Mouse (Mus musculus) hindbrain, embryonic 11.5 days (tissue): ENCODE data around the gene Arid5b. TPM values are rescaled to one million over a fixed set of nuclear protein-coding genes. Genes with fewer than 3 reads are reported as not detected.

Experiments
- ATAC-seq: fragments of 200-750 bp; cut with Nextera tagmentation; 2 replicates; pipeline ENCODE4 v1.8.0; 2017; ENCODE audit warnings: mild to moderate bottlenecking, moderate TSS enrichment, moderate library complexity; ENCODE audit not compliant: low FRiP score
- DNase-seq: peaks from one replicate; pipeline ENCODE4 v3.0.0-alpha.2; 2015; ENCODE audit warnings: low spot score
- H3K27ac ChIP-seq: fragments of 300-500 bp; sonication (generic); 2 replicates; pipeline ENCODE4 v1.5.1; 2014; ENCODE audit warnings: mild to moderate bottlenecking, low read depth, low read length
- H3K27me3 ChIP-seq: fragments of 300-500 bp; sonication (generic); 2 replicates; pipeline ENCODE4 v1.6.1; 2014; ENCODE audit warnings: mild to moderate bottlenecking, low read length, moderate library complexity, mixed read lengths; ENCODE audit not compliant: control insufficient read depth, insufficient read depth
- H3K36me3 ChIP-seq: fragments of 300-500 bp; sonication (generic); 2 replicates; pipeline ENCODE4 v1.6.1; 2014; ENCODE audit warnings: mild to moderate bottlenecking, low read length, moderate library complexity, mixed read lengths; ENCODE audit not compliant: control insufficient read depth, insufficient read depth
- H3K4me1 ChIP-seq: fragments of 300-500 bp; sonication (generic); replicated peaks from 2 replicates; pipeline ENCODE4 v1.6.1; 2014; ENCODE audit warnings: low read length, mixed read lengths; ENCODE audit not compliant: control insufficient read depth, insufficient read depth
- H3K4me2 ChIP-seq: fragments of 300-500 bp; sonication (generic); replicated peaks from 2 replicates; pipeline ENCODE4 v1.6.1; 2014; ENCODE audit warnings: mild to moderate bottlenecking, low read depth, low read length
- H3K4me3 ChIP-seq: fragments of 300-500 bp; sonication (generic); 2 replicates; pipeline ENCODE4 v1.5.1; 2014; ENCODE audit warnings: low read depth, low read length
- H3K9ac ChIP-seq: fragments of 300-500 bp; sonication (generic); 2 replicates; pipeline ENCODE4 v1.6.1; 2014; ENCODE audit warnings: low read depth, low read length
- H3K9me3 ChIP-seq: fragments of 300-500 bp; sonication (generic); 2 replicates; pipeline ENCODE4 v1.6.1; 2016; ENCODE audit warnings: low read length; ENCODE audit not compliant: control insufficient read depth
- WGBS: fragments of 180-500 bp; shearing (Covaris S2); extraction: QIAGEN DNeasy Blood & Tissue Kit; methylation state at CpG from one replicate; pipeline ENCODE4 v1.1.7; 2014; 5-methylcytosine and 5-hydroxymethylcytosine counted together
- polyA plus RNA-seq: library from polyadenylated mRNA; unstranded; fragments of >200 nt; fragmentation: Nextera tagmentation; extraction: Ambion mirVana; gene quantifications from 2 replicates; pipeline ENCODE4 v1.2.1, GENCODE M21; 2014

Arid5b gene
- polyA plus RNA-seq, 1 experiment from 2014 or later: 23.3 TPM

DNA sequence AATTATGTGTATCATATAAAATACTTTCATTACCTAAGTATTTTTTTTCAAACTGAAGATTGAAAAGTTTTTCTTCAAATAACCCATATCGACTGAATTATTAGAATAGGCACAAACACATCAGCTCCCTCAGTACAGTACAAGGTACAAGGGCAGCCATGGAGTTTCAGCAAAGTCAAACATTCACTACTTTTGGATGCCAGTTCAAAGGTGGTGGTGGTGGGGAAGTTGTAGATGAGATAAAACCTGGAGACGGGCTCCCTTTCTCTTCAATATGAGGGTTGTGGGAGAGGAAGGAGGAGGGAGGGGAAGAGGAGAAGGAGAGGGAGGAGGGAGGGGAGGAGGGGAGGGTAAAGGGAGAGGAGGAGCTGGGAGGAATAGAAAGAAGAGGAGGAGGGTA is 67.0 kb downstream of the Arid5b start:
- WGBS: 59% methylated on average over 2 of the region's 2 CpGs
- no peak for DNase-seq
- ATAC-seq: no peak
- H3K4me1 ChIP-seq: no peaks in the 10 kb centered on the region
- peaks cover 2% of the 10 kb centered on the region; the same call in 1 of the 2 replicates for H3K9me3 ChIP-seq
- no peak overlapping the region for H3K4me2 ChIP-seq
- H3K4me3 ChIP-seq: no peak overlapping the region
- no peaks in the 10 kb centered on the region for H3K27me3 ChIP-seq
- H3K27ac ChIP-seq: no peak overlapping the region
- H3K9ac ChIP-seq: no peak overlapping the region
- H3K36me3 ChIP-seq: no peaks in the 10 kb centered on the region

DNA sequence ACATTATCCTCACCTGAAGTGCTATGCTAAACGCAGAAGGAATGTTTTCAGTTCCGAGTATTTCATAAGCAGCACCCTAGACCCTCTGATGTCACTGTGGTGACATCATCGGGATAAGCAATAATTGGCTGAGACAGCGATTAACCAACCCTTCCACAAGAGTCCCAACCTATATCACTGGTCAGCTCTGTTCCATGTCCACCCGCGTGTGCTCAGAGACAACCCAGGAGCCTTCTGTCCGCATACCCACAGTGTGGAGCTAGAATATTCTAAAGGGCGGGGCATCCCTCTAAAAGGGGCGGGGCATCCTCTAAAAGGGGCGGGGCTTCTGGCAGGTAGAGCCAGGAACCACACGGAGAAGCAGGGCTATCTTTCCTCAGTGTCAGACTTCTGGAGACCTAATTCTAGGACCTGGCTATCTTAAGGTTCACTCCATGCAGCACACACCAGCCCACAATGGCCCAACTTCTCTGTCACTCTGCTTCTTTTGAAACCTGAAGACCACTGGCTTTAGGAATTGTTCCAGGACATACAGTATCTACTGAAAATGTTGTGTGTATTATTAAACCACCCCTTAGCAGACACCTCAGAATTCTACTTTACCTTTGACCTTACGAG is 68.4 kb downstream of the Arid5b start:
- DNase-seq (no peak), ATAC-seq (no peak)
- Histone ChIP-seq H3K9me3 (no peaks in the 10 kb centered on the region), H3K9ac (no peak overlapping the region), H3K27ac (no peak overlapping the region), H3K36me3 (no peaks in the 10 kb centered on the region), H3K27me3 (no peaks in the 10 kb centered on the region), H3K4me3 (no peak overlapping the region), H3K4me1 (no peaks in the 10 kb centered on the region), H3K4me2 (no peak overlapping the region)
- WGBS: 90% methylated on average over 12 of the region's 12 CpGs

- Histone ChIP-seq H3K9me3 (no peaks in the 10 kb centered on the region), H3K4me3 (no peak overlapping the region), H3K27ac (no peak overlapping the region), H3K36me3 (no peaks in the 10 kb centered on the region), H3K9ac (no peak overlapping the region), H3K4me1 (no peaks in the 10 kb centered on the region), H3K4me2 (no peak overlapping the region), H3K27me3 (no peaks in the 10 kb centered on the region)
- no peak for ATAC-seq
- WGBS: 64% methylated on average over 5 of the region's 5 CpGs
- DNase-seq: peak; percentile 19
Measured at GRCm38 (mm10) chr10:68208670-68209065, 69.9 kb downstream of the Arid5b start.

- ATAC-seq: peak; percentile 74
- 44% methylated on average over 20 of the region's 20 CpGs for WGBS
- Histone ChIP-seq H3K4me1 (no peaks in the 10 kb centered on the region), H3K9ac (no peak overlapping the region), H3K36me3 (no peaks in the 10 kb centered on the region), H3K9me3 (no peaks in the 10 kb centered on the region), H3K27ac (0 out of 2 replicates have a peak overlapping the region, but pooled peaks have one; percentile 24), H3K4me3 (no peak overlapping the region), H3K4me2 (no peak overlapping the region), H3K27me3 (no peaks in the 10 kb centered on the region)
- peak; percentile 63 for DNase-seq
Measured at GRCm38 (mm10) chr10:68207803-68208669, 70.5 kb downstream of the Arid5b start.

GRCm38 (mm10) chr10:68204391-68204790 is 74.1 kb downstream of the Arid5b start:
- H3K4me2 ChIP-seq: no peak overlapping the region
- H3K36me3 ChIP-seq: no peaks in the 10 kb centered on the region
- no peaks in the 10 kb centered on the region for H3K4me1 ChIP-seq
- DNase-seq: no peak
- no peak overlapping the region for H3K4me3 ChIP-seq
- no peaks in the 10 kb centered on the region for H3K9me3 ChIP-seq
- WGBS: 86% methylated on average over 6 of the region's 6 CpGs
- ATAC-seq: no peak
- H3K27me3 ChIP-seq: no peaks in the 10 kb centered on the region
- H3K27ac ChIP-seq: no peak overlapping the region
- H3K9ac ChIP-seq: no peak overlapping the region

- Histone ChIP-seq H3K9ac (no peak overlapping the region), H3K36me3 (no peaks in the 10 kb centered on the region), H3K4me2 (no peak overlapping the region), H3K27ac (no peak overlapping the region), H3K4me1 (no peaks in the 10 kb centered on the region), H3K9me3 (no peaks in the 10 kb centered on the region), H3K27me3 (no peaks in the 10 kb centered on the region), H3K4me3 (no peak overlapping the region)
- 91% methylated on average over 7 of the region's 7 CpGs for WGBS
- ATAC-seq: no peak
- no peak for DNase-seq
Measured at GRCm38 (mm10) chr10:68203860-68204259, 74.7 kb downstream of the Arid5b start.

DNA sequence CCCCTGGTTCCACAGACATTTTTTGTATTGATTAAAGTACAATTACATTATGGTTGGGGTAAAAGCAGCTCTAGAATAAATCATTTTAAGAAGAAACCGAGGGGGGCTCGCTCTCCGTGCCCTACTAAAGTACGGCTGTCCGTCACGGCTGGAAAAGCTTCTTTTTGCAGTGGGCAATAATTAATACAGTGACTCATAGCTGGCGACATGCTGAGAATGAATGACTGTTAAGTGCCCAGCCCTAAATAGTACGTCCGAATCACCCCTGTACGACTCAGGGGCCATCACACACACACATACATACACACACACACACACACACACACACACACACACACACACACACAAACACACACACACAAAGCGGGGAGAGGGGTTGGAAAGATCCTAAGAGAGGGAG is 75.2 kb downstream of the Arid5b start:
- ATAC-seq: no peak
- no peak overlapping the region for H3K27ac ChIP-seq
- no peaks in the 10 kb centered on the region for H3K4me1 ChIP-seq
- no peak for DNase-seq
- H3K9ac ChIP-seq: no peak overlapping the region
- H3K9me3 ChIP-seq: no peaks in the 10 kb centered on the region
- H3K4me2 ChIP-seq: no peak overlapping the region
- no peaks in the 10 kb centered on the region for H3K27me3 ChIP-seq
- WGBS: 79% methylated on average over 11 of the region's 11 CpGs
- no peak overlapping the region for H3K4me3 ChIP-seq
- H3K36me3 ChIP-seq: no peaks in the 10 kb centered on the region

DNA sequence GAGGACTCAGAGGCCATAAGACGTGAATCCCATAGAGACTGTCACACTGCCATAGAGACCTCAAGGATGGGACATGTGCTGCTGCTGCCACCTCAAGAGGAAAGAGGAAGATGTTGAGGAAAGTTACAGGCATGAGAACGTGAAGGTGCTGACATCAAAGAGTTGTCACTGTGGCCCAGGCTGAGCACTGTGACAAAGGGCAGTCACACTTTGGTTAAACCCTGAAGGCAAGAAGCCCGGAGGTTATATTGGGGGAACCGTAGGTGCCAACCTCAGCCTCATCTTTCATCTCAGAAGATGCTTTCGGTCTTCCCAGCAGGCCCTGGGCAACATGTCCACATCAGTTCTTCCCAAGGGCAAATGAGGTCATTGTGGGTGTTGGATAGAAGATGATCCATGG is 79.1 kb downstream of the Arid5b start:
- 90% methylated on average over 5 of the region's 5 CpGs for WGBS
- no peak for ATAC-seq

GRCm38 (mm10) chr10:68196324-68196723 is 82.2 kb downstream of the Arid5b start:
- DNase-seq (no peak), ATAC-seq (no peak)
- Histone ChIP-seq H3K9ac (no peak overlapping the region), H3K4me2 (no peak overlapping the region), H3K4me3 (no peak overlapping the region), H3K27ac (no peak overlapping the region), H3K4me1 (no peaks in the 10 kb centered on the region), H3K9me3 (no peaks in the 10 kb centered on the region), H3K27me3 (no peaks in the 10 kb centered on the region), H3K36me3 (no peaks in the 10 kb centered on the region)
- WGBS: 81% methylated on average over 9 of the region's 9 CpGs

More for the DNA sequence above, 79.1 kb downstream of the Arid5b start:
- DNase-seq: no peak
- no peak overlapping the region for H3K4me3 ChIP-seq
- H3K27ac ChIP-seq: no peak overlapping the region
- no peak overlapping the region for H3K4me2 ChIP-seq
- H3K4me1 ChIP-seq: no peaks in the 10 kb centered on the region
- H3K9me3 ChIP-seq: no peaks in the 10 kb centered on the region
- H3K36me3 ChIP-seq: no peaks in the 10 kb centered on the region
- no peak overlapping the region for H3K9ac ChIP-seq
- H3K27me3 ChIP-seq: no peaks in the 10 kb centered on the region
